Mouse (Mus musculus): ENCODE data around the gene Snai1. TPM values are rescaled to one million over a fixed set of nuclear protein-coding genes. Genes with fewer than 3 reads are reported as not detected.

Snai1 gene
- polyA plus RNA-seq (2015; fragmentation: Nextera tagmentation; extraction: Ambion mirVana): 2.1 and 2.7 TPM in 2 replicates

DNA sequence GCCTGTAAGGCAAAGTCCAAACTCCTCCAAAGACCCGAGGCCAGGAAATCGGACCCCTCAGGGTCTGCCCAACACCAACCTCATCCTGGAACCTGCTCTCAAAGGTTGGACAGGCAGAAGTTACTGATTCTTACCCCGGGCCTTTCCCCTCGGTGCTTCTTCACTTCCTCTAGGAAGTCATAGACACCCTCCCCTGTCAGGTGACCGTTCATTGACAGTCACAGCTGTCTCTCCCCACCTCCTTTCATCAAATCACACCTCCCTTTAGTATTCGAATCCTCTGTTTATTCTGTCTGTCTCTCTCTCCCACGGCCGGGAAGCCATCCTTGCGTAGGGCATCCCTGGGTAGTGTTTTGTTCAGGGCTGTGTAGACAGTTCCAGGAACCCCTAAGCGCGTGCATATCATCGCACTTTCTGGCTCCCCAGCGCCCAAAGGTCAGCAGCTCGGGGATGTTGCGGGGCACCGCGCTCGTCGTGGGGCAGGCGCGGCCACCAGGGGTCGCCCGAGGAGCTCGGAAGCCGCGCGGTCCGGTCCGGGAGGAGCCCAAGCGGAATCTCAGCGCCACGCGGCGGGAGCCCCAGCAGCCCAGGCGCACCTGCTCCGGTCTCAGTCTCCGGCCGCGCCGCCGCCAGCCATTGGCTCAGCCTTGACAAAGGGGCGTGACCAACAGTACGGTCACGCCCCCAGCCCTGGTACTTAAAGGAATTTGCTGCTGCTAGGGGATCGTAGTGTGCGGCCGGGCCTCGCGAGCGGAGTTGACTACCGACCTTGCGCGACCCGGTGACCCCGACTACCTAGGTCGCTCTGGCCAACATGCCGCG is at the start of gene Snai1:
Gene Snai1, plus strand, starts transcription at position 720 of the 822 bp plus-strand sequence.
- Histone ChIP-seq H3K4me3 (peak within 1 kb of the TSS; percentile 45), H3K9me3 (no peaks in the 10 kb centered on the region), H3K27me3 (peaks cover 42% of the 10 kb centered on the region), H3K9ac (replicated peaks) (peak within 1 kb of the TSS; percentile 34), H3K27ac (replicated peaks) (no peak within 1 kb of the TSS), H3K4me2 (replicated peaks) (peak within 1 kb of the TSS; percentile 72), H3K4me1 (peaks cover 15% of the 10 kb centered on the region), H3K36me3 (no peaks in the 10 kb centered on the region)
- peak; percentile 96 for ATAC-seq (replicated peaks)
- 1% methylated on average over 58 of the region's 58 CpGs for WGBS

DNA sequence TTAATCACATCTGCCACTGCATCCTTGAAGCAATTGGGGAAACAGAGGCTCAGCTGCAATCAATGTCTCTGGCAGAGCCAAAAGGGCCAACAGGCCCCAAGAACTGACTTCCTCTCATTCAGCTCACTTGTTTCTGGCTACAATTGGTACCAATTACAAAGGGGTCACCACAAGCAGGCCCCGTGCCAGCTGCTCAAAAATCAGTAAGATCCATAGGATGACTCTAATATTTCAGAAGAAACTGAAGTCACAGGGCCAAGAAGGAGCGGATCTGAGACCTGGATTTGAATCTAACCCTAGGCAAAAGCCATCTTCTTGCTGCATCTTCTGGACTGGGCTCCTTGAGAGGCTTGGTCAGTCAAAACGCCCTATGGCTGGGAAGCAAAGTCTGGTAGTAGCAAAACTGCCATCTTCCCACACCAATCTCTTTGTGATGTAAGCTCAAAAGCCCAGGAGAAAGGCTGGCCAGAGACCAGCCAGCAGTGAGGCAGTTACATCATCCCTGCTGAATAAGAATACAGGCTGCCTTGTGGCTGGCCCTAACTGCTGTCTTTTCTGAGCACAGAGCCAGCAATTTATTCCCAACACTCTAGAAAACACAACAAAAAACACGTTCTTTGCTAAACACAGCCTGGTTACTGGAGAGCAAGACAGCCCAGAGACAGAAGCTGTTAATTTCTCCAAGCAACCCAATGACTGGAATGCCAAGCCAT is 47.0 kb upstream of the Snai1 start:
- 65% methylated on average over 4 of the region's 4 CpGs for WGBS

DNA sequence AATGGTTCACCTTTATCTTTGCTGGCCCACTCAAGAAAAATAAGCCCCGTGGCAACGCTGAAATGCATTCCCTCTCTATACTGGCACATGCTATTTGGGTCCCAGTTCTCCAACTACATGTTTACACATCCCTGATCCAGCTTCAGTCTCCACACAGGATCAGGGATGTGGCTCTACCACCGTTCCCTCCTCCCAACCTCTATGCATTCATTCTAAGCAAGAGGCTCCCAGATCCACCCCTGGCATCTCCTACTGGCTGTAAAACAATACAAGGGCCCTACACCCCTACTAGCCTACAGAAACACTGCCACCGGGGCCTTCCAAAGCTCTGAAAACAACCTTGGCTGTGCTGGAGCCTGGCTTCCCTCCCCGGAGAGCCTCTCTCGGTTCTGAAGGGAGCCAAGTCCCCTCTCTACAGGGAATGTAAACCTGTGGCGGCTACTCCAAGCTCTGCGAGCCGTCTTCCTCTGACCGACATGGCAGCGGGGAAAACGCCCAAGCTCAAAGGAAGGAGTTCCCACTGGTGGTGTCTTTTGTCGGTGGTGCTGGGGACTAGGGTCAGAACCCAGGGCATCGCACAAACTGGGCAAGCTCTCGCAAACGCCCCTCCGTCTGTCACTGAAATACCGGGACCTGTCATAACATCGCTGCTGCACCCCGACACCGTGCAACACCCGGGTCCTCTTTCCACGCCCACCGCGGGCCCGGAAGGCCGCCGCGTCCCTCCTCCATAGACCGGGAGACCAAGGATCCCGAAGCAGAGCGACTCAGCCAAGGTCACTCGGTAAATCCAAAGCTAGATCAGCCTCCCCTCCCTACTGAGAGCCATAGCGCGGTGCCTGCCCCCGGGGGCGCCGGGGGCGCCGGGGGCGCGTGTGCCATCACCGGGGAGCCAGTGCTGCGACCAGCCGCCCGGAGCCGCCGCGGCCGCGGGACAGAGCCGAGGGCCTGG is 46.0 kb upstream of the Snai1 start, which contains the start of gene Rnf114:
Gene Rnf114, plus strand, starts transcription at position 889 of the 952 bp plus-strand sequence.
- H3K9me3 ChIP-seq: no peaks in the 10 kb centered on the region
- no peaks in the 10 kb centered on the region for H3K27me3 ChIP-seq
- H3K36me3 ChIP-seq: no peaks in the 10 kb centered on the region
- H3K9ac ChIP-seq (replicated peaks): peak within 1 kb of the TSS; percentile 93
- H3K4me3 ChIP-seq: peak within 1 kb of the TSS; percentile 87
- H3K27ac ChIP-seq (replicated peaks): peak within 1 kb of the TSS; percentile 98
- peaks cover 34% of the 10 kb centered on the region for H3K4me1 ChIP-seq
- 3% methylated on average over 52 of the region's 52 CpGs for WGBS
- no peak; the same call in 1 of the 2 replicates for ATAC-seq (replicated peaks)
- peak within 1 kb of the TSS; percentile 94 for H3K4me2 ChIP-seq (replicated peaks)

More for the DNA sequence above, 47.0 kb upstream of the Snai1 start:
- peaks cover 43% of the 10 kb centered on the region for H3K4me1 ChIP-seq
- H3K9ac ChIP-seq (replicated peaks): peak overlapping the region; percentile 93
- no peak for ATAC-seq (replicated peaks)
- H3K36me3 ChIP-seq: no peaks in the 10 kb centered on the region
- H3K4me2 ChIP-seq (replicated peaks): peak overlapping the region; percentile 94
- H3K9me3 ChIP-seq: no peaks in the 10 kb centered on the region
- H3K27ac ChIP-seq (replicated peaks): peak overlapping the region; percentile 98
- H3K4me3 ChIP-seq: peak overlapping the region; percentile 87
- no peaks in the 10 kb centered on the region for H3K27me3 ChIP-seq

DNA sequence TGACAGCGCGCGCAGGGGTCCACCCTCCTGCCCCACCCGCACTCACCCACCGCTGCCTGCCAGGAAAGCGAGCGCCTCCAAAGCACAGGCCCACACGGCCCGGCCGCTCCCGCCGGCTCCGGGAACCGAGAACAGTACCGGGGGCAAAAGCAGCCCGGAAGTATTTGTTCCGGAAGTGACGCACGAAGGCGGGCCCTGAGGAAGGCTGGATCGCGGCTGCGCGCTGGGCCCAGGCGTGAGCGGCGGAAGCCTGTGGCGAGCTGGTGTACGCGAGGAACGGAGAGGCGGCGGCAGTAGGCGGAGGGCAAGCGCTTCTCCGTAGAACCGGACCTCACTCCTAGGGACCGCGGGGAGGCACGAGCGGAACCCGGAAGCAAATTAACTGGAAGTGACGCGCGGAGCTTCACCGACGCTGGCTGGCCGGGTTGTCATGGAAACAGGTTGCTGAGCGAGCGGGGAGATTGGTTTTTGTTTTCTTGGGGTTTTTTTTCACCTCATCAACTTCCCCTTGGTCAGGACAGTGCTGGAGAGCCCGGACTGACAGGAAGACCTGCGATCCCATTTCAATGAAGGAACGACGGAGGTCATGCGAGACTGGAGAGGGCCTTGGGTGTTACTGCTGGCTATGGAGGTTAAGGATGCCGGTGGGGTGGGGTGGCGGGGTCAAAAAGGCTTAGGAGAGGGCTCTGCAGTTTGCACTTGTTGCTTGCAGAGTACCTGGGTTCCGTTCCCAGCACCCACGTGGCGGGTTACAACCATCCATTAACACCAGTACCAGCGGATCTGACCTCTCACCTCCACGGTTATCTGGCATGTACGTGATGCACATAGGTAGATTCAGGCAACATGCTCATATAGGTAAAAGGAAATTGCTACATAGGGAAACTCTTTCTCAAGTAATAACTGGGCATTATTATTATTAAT is 45.0 kb upstream of the Snai1 start, which contains the start of gene Spata2:
Gene Spata2, minus strand, starts transcription at position 175 of the 924 bp plus-strand sequence.
- Histone ChIP-seq H3K4me1 (peaks cover 32% of the 10 kb centered on the region), H3K4me3 (peak within 1 kb of the TSS; percentile 87), H3K27me3 (no peaks in the 10 kb centered on the region), H3K9me3 (no peaks in the 10 kb centered on the region), H3K4me2 (replicated peaks) (peak within 1 kb of the TSS; percentile 94), H3K9ac (replicated peaks) (peak within 1 kb of the TSS; percentile 93), H3K36me3 (no peaks in the 10 kb centered on the region), H3K27ac (replicated peaks) (peak within 1 kb of the TSS; percentile 98)
- WGBS: 1% methylated on average over 63 of the region's 63 CpGs
- peak; percentile 94 for ATAC-seq (replicated peaks)

DNA sequence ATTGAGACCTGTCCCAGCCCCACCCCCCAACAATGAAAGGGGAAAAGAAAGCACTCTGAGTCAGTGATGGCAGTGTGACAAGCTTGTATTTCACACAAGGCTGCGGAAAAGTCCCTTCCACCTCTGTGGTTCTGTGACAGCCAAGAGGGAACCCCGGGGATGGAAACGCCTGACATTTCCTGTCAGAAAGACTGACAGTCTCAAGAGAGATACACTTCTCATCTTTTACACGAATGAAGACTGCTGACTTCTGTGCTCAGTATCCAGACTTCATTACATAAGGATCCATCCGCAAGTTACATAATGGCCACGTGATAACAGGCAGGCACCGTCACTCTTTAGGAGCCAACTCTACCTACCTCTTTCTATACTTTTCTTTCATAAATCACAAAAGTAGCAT is 41.6 kb upstream of the Snai1 start:
- WGBS: 89% methylated on average over 7 of the region's 7 CpGs
- Histone ChIP-seq H3K36me3 (no peaks in the 10 kb centered on the region), H3K9ac (replicated peaks) (no peak overlapping the region), H3K4me2 (replicated peaks) (no peak overlapping the region), H3K27ac (replicated peaks) (no peak overlapping the region), H3K27me3 (no peaks in the 10 kb centered on the region), H3K9me3 (no peaks in the 10 kb centered on the region), H3K4me3 (no peak overlapping the region), H3K4me1 (peaks cover 15% of the 10 kb centered on the region)
- ATAC-seq (replicated peaks): no peak

DNA sequence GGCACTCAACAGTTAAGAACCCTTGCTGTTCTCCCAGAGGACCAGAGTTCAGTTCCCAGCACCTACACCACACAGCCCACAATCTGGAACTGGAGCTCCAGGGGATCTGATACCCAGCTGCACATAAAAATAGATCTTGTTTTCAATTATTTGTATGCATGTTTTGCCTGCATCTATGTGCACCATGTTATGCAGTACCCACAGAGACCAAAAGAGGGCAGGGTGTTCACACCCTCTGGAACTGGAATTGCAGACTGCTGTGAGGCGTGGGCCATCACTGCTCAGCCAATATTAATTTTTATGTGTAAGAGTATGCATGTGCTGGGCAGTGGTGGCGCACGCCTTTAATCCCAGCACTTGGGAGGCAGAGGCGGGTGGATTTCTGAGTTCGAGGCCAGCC is 40.7 kb upstream of the Snai1 start:
- Histone ChIP-seq H3K27ac (replicated peaks) (no peak overlapping the region), H3K9me3 (no peaks in the 10 kb centered on the region), H3K4me3 (no peak overlapping the region), H3K4me1 (peaks cover 8% of the 10 kb centered on the region; the same call in 1 of the 2 replicates), H3K9ac (replicated peaks) (no peak overlapping the region), H3K27me3 (no peaks in the 10 kb centered on the region), H3K4me2 (replicated peaks) (no peak overlapping the region), H3K36me3 (no peaks in the 10 kb centered on the region)
- WGBS: 70% methylated on average over 5 of the region's 5 CpGs
- no peak for ATAC-seq (replicated peaks)

DNA sequence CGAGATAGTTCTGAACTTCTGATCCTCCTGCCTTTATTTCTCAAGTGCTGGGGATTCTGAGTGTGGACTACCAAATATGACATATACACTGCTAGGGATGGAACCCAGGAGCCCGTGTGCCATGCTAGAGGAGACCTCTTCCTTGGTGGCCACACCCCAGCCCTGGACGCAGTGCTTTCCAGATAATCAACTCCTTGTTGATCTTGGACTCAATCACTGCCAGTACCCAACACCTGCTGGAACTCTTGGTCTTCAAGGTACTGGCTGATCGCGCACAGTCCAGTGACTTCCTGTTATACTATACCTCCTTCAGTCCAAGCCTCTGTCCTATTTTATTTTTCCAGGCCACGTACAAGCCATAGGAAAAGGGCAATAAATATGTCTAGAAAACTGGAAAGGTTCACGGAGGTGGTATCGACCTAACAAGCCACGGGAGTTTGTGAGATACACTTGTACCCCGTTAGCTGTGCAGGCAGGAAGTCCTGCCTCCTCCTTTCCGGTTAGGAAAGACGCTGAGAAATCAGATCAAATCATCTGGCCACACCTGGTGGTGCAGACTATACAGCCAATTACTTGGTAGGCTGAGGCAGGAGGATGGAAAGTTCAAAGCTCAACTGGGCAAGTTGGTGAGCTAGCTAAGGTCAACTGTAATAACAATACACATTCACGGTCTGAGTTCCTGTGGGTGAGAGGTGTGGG is 35.3 kb upstream of the Snai1 start:
- Histone ChIP-seq H3K9me3 (no peaks in the 10 kb centered on the region), H3K36me3 (peaks cover 8% of the 10 kb centered on the region), H3K4me2 (replicated peaks) (peak overlapping the region; percentile 76), H3K27ac (replicated peaks) (peak overlapping the region; percentile 90), H3K4me3 (peak overlapping the region; percentile 99), H3K27me3 (no peaks in the 10 kb centered on the region), H3K4me1 (peaks cover 42% of the 10 kb centered on the region), H3K9ac (replicated peaks) (no peak overlapping the region)
- whole genome bisulfite sequencing: 55% methylated on average over 13 of the region's 13 CpGs
- peak; percentile 7; the same call in 1 of the 2 replicates for ATAC-seq (replicated peaks)

DNA sequence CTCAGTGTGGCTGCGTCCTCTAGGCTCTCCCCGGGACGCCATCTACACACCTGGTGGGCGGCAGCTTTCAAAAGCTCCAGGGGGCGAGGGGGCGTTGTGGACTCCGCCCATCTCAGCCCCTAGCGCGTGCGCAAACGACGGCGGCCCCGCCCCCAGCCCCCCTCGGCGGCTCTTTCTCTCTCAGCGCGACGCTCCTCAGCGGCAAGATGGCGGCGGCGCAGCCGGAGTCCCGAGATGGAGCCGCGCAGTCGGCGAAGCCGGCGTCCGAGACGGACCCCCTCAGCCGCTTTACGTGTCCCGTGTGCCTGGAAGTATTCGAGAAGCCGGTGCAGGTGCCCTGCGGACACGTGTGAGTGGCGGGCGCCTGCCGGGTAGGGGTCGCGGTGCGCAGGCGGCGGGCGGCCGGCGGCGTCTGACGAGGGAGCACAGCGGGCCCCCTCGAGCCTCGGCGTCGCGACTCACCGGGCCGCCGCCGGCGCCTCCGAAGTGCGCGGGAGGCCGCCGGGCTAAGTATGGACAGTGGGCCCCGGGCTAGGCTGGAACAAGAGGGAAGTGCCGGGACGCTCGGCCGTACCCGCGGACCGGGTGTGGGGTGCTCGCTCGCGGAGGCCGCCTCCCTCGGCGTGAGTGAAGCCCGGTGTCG is 34.6 kb upstream of the Snai1 start:
- no peaks in the 10 kb centered on the region for H3K9me3 ChIP-seq
- peak overlapping the region; percentile 76 for H3K4me2 ChIP-seq (replicated peaks)
- ATAC-seq (replicated peaks): peak; percentile 90
- under 1% methylated on average over 73 of the region's 85 CpGs for WGBS
- peak overlapping the region; percentile 92 for H3K9ac ChIP-seq (replicated peaks)
- H3K36me3 ChIP-seq: peaks cover 13% of the 10 kb centered on the region
- H3K4me3 ChIP-seq: peak overlapping the region; percentile 99
- H3K4me1 ChIP-seq: peaks cover 43% of the 10 kb centered on the region
- H3K27ac ChIP-seq (replicated peaks): peak overlapping the region; percentile 90
- H3K27me3 ChIP-seq: no peaks in the 10 kb centered on the region

DNA sequence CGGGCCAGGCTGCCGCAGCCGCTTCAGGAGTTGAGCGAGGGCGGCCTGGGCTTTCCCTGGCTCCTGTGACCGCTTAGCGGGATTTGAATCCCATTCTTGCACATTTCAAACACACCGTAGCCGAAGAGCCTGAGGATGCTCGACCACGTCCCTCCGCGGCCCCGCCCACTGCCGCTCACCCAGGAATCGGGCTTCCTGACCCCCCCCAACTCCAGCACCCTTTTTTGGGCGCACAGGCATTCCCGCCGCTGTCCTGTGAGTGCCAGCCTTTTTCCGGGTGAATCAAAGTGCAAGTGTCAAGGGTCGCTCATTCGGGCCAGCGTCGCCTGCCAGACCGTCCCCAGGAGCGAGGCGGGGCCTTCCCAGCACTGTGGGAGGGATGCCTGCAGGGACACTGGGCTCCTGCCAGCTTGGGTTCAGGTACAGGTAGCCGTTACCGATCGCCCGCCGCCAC is 34.1 kb upstream of the Snai1 start:
- H3K27ac ChIP-seq (replicated peaks): peak overlapping the region; percentile 90
- peaks cover 43% of the 10 kb centered on the region for H3K4me1 ChIP-seq
- WGBS: 0% methylated on average over 32 of the region's 32 CpGs
- peak overlapping the region; percentile 92 for H3K9ac ChIP-seq (replicated peaks)
- H3K9me3 ChIP-seq: no peaks in the 10 kb centered on the region
- H3K4me3 ChIP-seq: peak overlapping the region; percentile 99
- H3K4me2 ChIP-seq (replicated peaks): peak overlapping the region; percentile 76
- peak; percentile 32 for ATAC-seq (replicated peaks)
- H3K36me3 ChIP-seq: peaks cover 18% of the 10 kb centered on the region
- no peaks in the 10 kb centered on the region for H3K27me3 ChIP-seq

DNA sequence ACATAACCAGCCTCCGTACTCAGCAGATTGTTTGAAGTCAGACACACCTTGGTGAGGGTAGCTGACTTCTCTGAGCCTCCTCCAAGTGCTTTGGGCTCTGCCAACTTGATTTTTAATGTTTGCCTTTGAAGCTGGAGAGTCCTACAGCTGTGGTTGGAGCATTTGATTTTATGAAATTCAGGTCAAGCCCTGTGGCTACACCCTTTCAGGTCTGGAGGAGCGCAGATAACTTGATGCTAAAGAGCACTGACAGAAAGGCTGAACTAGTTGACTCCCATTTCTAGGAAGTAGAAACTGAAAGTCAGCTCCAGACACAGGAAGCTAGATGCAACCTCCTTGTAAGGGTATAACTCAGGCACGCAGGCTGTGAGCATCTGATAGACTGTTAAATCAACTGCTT is 32.9 kb upstream of the Snai1 start:
- Histone ChIP-seq H3K27ac (replicated peaks) (no peak overlapping the region), H3K9me3 (no peaks in the 10 kb centered on the region), H3K36me3 (peaks cover 28% of the 10 kb centered on the region), H3K27me3 (no peaks in the 10 kb centered on the region), H3K4me3 (no peak overlapping the region), H3K4me2 (replicated peaks) (peak overlapping the region; percentile 76), H3K4me1 (peaks cover 43% of the 10 kb centered on the region), H3K9ac (replicated peaks) (no peak overlapping the region)
- WGBS: 89% methylated on average over 3 of the region's 3 CpGs
- no peak for ATAC-seq (replicated peaks)

Data from forebrain, embryonic 15.5 days (tissue).